Comparison of ENCODE assay signal across 27 mouse cellular contexts in genomic region chr16:43037320-43037719, GRCm38 (mm10).
"Had no signal": no experiment of that assay in that cellular context is flagged by ENCODE, and none has a peak within 500 bp of the region (broad histone marks: within the 10 kb centered on the region; RNA-seq: fewer than 3 reads in every experiment).

No protein-coding gene starts in this region.

- H3K9me3 ChIP-seq: heart, embryonic 13.5 days; heart, embryonic 15.5 days; hindbrain, embryonic 13.5 days; hindbrain, embryonic 15.5 days; kidney, embryonic 15.5 days; limb, embryonic 13.5 days; limb, embryonic 15.5 days; liver, embryonic 12.5 days had no signal

- DNase-seq: gastrocnemius, postnatal 14 days; gastrocnemius, postnatal 36 days; heart, adult 11 months; heart, adult 2 months; heart, postnatal 14 days; heart, postnatal 36 days; kidney, adult 11 months; kidney, adult 2 months; kidney, adult 9 months; kidney, postnatal 14 days; kidney, postnatal 36 days; layer of hippocampus, adult 9-11 months; layer of hippocampus, postnatal 36 days; left cerebral cortex, postnatal 4 days had no signal

- H3K4me2 ChIP-seq: heart, embryonic 11.5 days; heart, embryonic 13.5 days; heart, embryonic 15.5 days; hindbrain, embryonic 13.5 days; hindbrain, embryonic 15.5 days; limb, embryonic 13.5 days; limb, embryonic 15.5 days; liver, embryonic 12.5 days had no signal

- H3K27me3 ChIP-seq: heart, embryonic 13.5 days; heart, embryonic 15.5 days; hindbrain, embryonic 13.5 days; hindbrain, embryonic 15.5 days; kidney, embryonic 15.5 days; limb, embryonic 13.5 days; limb, embryonic 15.5 days; liver, embryonic 12.5 days had no signal

- H3K4me1 ChIP-seq: heart, embryonic 13.5 days; heart, embryonic 15.5 days; hindbrain, embryonic 13.5 days; hindbrain, embryonic 15.5 days; limb, embryonic 15.5 days; liver, embryonic 12.5 days had no signal

- H3K36me3 ChIP-seq: heart, embryonic 13.5 days; heart, embryonic 15.5 days; hindbrain, embryonic 13.5 days; hindbrain, embryonic 15.5 days; kidney, embryonic 15.5 days; limb, embryonic 13.5 days; liver, embryonic 12.5 days had no signal

- H3K4me3 ChIP-seq: heart, adult 2 months; heart, embryonic 13.5 days; heart, embryonic 15.5 days; hindbrain, embryonic 13.5 days; hindbrain, embryonic 15.5 days; kidney, embryonic 15.5 days; limb, embryonic 13.5 days; limb, embryonic 15.5 days; liver, embryonic 12.5 days had no signal

- H3K9ac ChIP-seq: heart, embryonic 13.5 days; heart, embryonic 15.5 days; hindbrain, embryonic 13.5 days; hindbrain, embryonic 15.5 days; kidney, embryonic 15.5 days; limb, embryonic 13.5 days; limb, embryonic 15.5 days; liver, embryonic 12.5 days; liver, embryonic 14.5 days had no signal

- H3K27ac ChIP-seq: heart, adult 2 months; heart, embryonic 13.5 days; heart, embryonic 15.5 days; hindbrain, embryonic 13.5 days; hindbrain, embryonic 15.5 days; hindbrain, postnatal 0 days; kidney, embryonic 15.5 days; kidney, postnatal 0 days; limb, embryonic 13.5 days; limb, embryonic 15.5 days; liver, embryonic 12.5 days; liver, embryonic 14.5 days had no signal

- ATAC-seq: hindbrain, postnatal 0 days; intestine, embryonic 16.5 days; liver, embryonic 12.5 days had no signal
